Mouse (Mus musculus): ENCODE measurements around the gene Noc3l. TPM values are rescaled to one million over a fixed set of nuclear protein-coding genes. Genes with fewer than 3 reads are reported as not detected.

Noc3l gene
- polyA plus RNA-seq (2015; fragmentation: Nextera tagmentation; extraction: Ambion mirVana): 4.0 TPM in 2 replicates

DNA sequence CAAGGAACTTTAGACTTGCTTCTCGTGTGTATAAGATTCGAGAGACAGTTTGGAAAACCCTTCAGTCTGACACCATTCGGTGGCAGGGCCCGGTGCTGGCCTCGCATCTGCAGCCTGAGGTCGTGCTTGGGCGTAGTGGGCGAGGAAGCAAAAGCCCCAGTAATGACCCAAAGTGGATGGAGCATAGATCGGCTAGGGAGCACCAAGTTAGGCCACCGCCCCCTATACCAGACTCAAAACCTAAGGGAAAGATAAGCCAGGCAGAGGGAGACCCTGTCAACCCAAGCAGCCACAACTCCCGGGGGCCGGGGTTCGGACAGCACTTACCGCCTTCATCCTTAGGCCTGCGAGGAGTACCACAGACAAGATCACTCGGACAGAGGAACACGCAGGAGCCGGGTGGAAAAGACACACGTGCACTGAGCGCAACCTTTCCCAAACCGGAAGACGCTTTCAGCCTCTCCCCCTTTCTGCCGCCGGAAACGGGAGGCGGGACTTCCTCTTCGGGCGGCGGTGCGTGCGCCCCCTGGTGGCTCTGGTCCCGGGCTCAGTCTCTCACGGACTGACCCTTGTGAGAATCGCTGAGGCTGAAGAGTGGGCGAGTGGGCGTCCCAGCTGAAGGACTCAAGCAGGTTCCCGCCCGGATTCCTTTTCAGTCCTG lies at the start of gene Noc3l:
Gene Noc3l (minus strand): TSS at position 472 of the 661 bp plus-strand sequence.

GRCm38 (mm10) chr19:38836438-38837170 lies 17.6 kb upstream of the Noc3l start, which contains the start of gene Tbc1d12:
Tbc1d12 (plus strand) TSS chr19:38836579.

Other genes with a start within 250 kb of the Noc3l start
- gene Tbc1d12, start 17.3 kb upstream of the Noc3l start, polyA plus RNA-seq (2015; fragmentation: Nextera tagmentation; extraction: Ambion mirVana): 1.6 TPM in 2 replicates
- 25.7 and 33.0 TPM in 2 replicates for gene Hells, start 111.7 kb upstream of the Noc3l start, polyA plus RNA-seq (2015; fragmentation: Nextera tagmentation; extraction: Ambion mirVana)
- gene Cyp2c55, start 187.8 kb upstream of the Noc3l start, polyA plus RNA-seq (2015; fragmentation: Nextera tagmentation; extraction: Ambion mirVana): not detected in 2 replicates
- not detected in 2 replicates for gene Cyp2c65, start 241.8 kb upstream of the Noc3l start, polyA plus RNA-seq (2015; fragmentation: Nextera tagmentation; extraction: Ambion mirVana)

Measured in spleen, postnatal 0 days (tissue).